Mouse (Mus musculus) lung, adult 2 months (tissue): ENCODE measurements at regions not wholly inside any gene's neighbourhood (a gene's known extent, or its start where the extent isn't known, plus 50 kb on each side); places are given as distances from the start of the nearest gene placed in this dataset.

ENCODE experiments used
- DNase-seq: peaks from one replicate; pipeline ENCODE4 v3.0.0; 2022
- H3K4me1 ChIP-seq: fragments of 200-500 bp; 2 replicates; pipeline ENCODE4 v1.6.1; 2011; ENCODE audit warnings: low read length; ENCODE audit not compliant: control insufficient read depth, insufficient read depth
- H3K4me3 ChIP-seq: fragments of 200-500 bp; replicated peaks from 2 replicates; pipeline ENCODE3; 2011; ENCODE audit warnings: low read depth, mild to moderate bottlenecking, control low read depth, low read length; ENCODE audit errors: extremely low read depth
- CTCF ChIP-seq: fragments of 200-500 bp; IDR thresholded peaks from 2 replicates; pipeline ENCODE4 v1.5.1; 2011; ENCODE audit warnings: mild to moderate bottlenecking, low read length, control low read depth; ENCODE audit not compliant: insufficient read depth
- POLR2A ChIP-seq: fragments of 200-500 bp; IDR thresholded peaks from 2 replicates; pipeline ENCODE4 v1.6.1; 2011; ENCODE audit warnings: low read depth, mild to moderate bottlenecking, control low read depth, low read length, borderline replicate concordance; ENCODE audit errors: extremely low read depth
- WGBS: fragments of 180-500 bp; shearing (Covaris S2); methylation state at CpG from one replicate; pipeline ENCODE4 v1.1.7; 2018; 5-methylcytosine and 5-hydroxymethylcytosine counted together

DNA sequence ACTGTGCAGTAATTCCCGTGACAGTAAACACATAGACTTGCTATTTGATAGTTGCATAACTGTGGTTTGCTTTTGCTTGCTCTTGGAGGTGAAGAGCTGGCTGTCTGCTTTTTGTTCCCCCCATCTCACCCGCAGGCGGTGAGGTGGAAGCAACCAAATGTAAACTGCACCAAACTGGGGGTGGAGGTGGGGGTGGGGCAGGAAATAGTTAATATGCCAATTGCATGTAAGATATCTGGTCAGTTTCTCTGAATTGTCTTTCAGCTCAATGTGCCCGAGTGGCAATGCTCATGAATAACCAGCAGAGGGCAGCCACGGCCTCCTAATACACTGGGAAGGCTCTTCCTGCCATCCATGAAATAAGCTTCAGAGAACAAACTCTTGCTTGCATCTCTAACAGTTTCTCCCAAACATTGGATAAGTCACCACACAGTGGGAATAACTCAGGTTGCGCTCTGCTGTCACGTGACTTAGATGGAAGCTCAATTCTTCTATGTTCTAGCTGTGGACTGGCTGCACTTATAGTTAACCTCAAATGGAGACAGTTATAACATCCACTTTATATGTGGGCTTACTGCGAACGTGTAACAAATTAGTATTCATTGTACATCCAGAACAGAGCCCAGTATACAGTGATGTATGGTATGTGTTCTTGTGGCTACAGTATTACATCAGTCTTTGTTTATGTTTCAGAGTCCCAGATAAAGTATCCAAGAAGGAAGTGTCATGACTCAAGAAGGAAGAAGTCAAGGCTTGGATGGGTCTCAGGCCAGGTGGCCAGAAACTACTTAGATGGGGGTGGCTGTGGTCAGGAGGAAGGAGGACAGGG lies 62.0 kb upstream of the Egflam start:
- 22% methylated on average over 9 of the region's 9 CpGs for WGBS
- TF ChIP-seq POLR2A = no peak
- TF ChIP-seq CTCF = peak; percentile 89

DNA sequence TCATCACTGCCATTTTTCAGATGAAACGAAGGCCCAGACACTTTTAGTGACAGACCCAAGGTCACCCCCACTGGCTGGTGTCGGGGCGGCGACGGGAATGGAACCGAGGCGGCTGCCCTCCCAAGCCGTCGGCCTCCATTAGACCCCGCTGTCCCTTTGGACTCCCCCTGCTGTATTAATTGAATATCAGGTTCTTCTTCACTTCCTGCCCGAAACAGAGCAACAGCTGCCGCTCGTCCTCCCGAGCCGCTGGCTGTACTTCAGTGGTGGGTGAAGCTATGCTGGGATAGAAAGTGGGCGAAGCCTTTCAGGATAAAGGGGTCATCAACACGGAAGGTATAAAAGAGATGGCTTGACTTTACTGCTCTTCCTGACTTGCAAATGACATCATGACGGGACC lies 64.4 kb upstream of the Egflam start:
- 76% methylated on average over 18 of the region's 18 CpGs for WGBS
- Histone ChIP-seq H3K4me1 (no peaks in the 10 kb centered on the region), H3K4me3 (no peak overlapping the region)
- no peak for TF ChIP-seq POLR2A
- TF ChIP-seq CTCF = no peak
- no peak for DNase-seq

More for the DNA sequence above, 62.0 kb upstream of the Egflam start:
- Histone ChIP-seq H3K4me1 (no peaks in the 10 kb centered on the region), H3K4me3 (no peak overlapping the region)
- DNase-seq = peak; percentile 54

DNA sequence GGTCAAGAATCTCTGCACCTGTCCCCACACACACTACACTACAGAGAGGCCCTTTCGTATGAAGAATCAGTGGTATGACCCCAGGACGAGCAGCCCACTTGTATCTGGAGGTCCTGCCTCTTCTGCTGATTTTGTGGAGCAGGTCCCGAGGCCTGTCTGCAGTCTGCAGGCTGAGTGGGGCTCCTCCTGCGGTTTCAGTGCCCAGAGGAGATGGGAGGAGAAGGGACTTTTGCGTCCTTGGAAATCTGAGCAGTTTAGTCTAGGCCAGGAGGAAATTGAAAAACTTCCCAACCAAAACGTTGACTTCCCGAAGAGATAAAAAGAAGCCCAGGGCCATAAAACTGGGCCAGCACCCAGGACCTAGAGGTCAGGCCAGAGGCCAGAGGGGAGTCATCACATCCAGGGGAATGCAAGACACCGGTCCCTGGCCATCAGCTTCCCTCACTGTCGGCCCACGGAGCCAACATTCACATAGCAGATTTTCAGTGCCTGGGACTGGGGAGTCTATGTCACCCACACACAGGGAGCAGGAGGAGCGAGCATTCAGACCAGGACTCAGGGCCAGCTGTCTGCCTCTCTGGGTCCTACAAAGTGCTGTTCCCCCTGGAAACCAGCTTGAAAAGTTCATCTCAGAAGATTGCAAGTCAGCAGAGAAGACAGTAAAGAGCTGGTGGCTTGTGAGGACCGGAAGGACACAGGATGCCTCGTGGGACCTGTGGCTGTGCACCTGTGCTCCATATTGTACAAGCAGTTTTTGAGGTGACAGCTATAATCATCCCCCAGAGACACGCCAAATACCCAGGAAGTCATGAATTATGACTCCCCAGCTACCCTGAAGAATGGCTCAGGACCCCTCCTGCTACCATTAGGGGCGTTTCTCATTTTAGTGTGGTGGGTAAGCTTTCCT lies 65.5 kb upstream of the Egflam start:
- 58% methylated on average over 15 of the region's 15 CpGs for whole genome bisulfite sequencing

DNA sequence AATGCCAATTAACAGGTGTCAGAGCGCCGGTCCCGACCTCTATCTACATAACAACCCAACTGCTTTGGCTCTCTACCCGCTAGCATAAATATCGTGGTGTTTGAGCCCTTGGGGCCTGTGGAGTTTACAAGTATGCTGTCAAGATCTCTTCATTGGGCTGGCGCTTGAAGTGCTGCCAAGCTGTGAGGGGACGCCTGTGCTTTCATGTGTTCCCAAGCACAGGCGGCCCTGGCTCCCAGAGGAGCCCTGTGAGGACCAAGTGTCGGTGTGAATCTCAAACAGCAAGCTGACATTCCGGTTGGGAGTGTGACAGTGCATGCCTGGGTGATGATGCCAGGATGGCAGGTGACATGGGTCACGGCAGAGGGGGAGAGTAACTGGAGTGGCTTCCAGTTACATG lies 82.0 kb upstream of the Egflam start:
- 15% methylated on average over 11 of the region's 11 CpGs for WGBS

More for the DNA sequence above, 65.5 kb upstream of the Egflam start:
- Histone ChIP-seq H3K4me3 (no peak overlapping the region), H3K4me1 (no peaks in the 10 kb centered on the region)
- TF ChIP-seq CTCF = no peak
- TF ChIP-seq POLR2A = no peak
- DNase-seq = no peak

DNA sequence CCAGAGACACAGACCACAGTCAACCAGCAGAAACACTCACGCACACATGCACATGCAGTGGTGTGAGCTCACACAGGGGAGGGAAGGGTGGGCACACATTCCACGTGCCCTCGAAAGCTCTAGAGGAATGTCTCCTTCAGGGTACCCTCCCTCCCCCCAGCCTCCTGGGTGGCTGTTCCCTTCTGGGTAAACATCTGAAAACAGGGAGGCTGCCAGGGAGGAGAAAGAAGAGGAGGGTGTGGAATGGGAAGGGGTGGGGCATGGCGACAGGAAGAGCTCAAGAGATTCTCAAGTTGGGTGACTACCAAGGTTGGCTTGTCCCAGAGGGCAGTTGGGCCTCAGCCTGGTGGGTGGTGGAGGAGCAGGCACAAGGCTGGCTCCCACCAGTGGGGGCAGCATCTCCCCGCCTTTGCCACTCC lies 82.6 kb upstream of the Egflam start:
- no peak for TF ChIP-seq POLR2A
- 0 out of 2 replicates have a peak, but pooled peaks have one; percentile 11 for TF ChIP-seq CTCF
- WGBS = 51% methylated on average over 5 of the region's 5 CpGs
- DNase-seq = peak; percentile 36
- H3K4me1 ChIP-seq = peaks cover 2% of the 10 kb centered on the region; the same call in 1 of the 2 replicates
- no peak overlapping the region for H3K4me3 ChIP-seq

More for the DNA sequence above, 82.0 kb upstream of the Egflam start:
- peak; percentile 64 for DNase-seq
- Histone ChIP-seq H3K4me3 (no peak overlapping the region), H3K4me1 (peaks cover 2% of the 10 kb centered on the region; the same call in 1 of the 2 replicates)
- TF ChIP-seq POLR2A = no peak
- no peak for TF ChIP-seq CTCF

DNA sequence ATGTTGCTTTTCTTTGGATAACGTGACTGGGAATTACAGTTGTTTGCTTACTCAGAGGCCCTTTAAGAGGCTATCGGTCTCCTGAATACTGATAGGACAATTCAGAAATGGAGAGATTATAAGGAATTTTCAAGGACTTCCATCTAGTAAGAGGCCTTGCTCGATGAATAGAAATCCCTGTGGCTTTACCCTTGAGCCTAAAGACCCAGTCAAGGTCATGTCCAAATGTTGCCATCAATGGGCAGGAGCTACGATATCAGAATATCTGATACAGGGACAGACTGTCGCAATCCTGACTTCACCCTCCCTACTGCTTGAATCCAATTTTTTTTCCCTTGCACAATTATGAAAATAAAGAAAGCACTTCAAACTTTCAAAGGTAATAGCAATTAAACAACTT lies 85.5 kb upstream of the Egflam start:
- whole genome bisulfite sequencing = 50% methylated on average over 5 of the region's 5 CpGs
- no peak for DNase-seq
- TF ChIP-seq POLR2A (no peak), CTCF (no peak)
- H3K4me3 ChIP-seq = no peak overlapping the region
- peaks cover 2% of the 10 kb centered on the region; the same call in 1 of the 2 replicates for H3K4me1 ChIP-seq

DNA sequence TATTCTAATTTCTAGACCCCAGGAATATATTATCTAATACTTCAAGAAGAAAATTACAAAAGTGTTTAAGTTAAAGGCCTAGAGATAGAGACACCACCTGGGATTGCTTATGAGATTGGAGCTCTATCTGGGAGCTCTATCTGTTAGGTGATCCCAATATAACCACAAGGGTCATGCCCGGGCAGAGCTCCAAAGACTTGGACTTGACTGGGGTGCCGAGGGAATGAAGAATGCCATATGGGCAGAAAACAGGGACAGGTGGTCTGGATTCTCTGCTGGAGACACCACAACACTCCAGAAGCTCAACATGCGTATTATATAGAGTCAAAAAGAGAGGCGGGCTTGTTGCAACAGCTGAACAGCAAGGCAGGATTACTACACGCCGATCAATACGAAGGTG lies 92.9 kb upstream of the Egflam start:
- WGBS = 95% methylated on average over 7 of the region's 7 CpGs
- TF ChIP-seq CTCF (no peak), POLR2A (no peak)

DNA sequence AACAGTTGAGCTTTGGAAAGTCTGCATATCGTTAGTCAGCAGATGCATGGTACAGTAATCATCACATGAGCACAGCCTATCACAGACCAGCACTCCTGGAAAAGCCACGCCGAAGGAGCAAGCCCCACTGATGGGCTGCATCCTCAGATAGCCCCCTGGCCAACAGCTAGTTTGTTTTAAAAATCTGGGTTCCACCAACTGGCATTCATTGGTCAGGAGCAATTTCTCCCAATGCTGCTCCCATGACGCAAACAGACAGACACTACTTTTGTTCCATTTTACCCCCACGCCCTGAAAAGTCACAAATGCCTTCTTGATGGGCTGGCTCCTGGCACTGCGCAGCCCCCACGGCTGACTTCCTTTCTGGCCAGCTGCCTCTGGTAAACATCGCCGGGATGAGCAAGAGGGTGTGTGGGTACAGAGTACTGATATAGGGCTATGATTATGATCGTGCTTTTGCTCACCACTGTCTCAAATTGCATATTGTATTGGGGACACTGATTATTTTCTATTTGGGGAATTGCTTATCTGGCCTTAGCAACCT lies 95.0 kb upstream of the Egflam start:
- no peak for DNase-seq
- whole genome bisulfite sequencing = 57% methylated on average over 10 of the region's 10 CpGs
- TF ChIP-seq CTCF = no peak
- TF ChIP-seq POLR2A = no peak
- H3K4me1 ChIP-seq = no peaks in the 10 kb centered on the region
- no peak overlapping the region for H3K4me3 ChIP-seq

More for the DNA sequence above, 92.9 kb upstream of the Egflam start:
- DNase-seq = no peak
- H3K4me3 ChIP-seq = no peak overlapping the region
- H3K4me1 ChIP-seq = no peaks in the 10 kb centered on the region

DNA sequence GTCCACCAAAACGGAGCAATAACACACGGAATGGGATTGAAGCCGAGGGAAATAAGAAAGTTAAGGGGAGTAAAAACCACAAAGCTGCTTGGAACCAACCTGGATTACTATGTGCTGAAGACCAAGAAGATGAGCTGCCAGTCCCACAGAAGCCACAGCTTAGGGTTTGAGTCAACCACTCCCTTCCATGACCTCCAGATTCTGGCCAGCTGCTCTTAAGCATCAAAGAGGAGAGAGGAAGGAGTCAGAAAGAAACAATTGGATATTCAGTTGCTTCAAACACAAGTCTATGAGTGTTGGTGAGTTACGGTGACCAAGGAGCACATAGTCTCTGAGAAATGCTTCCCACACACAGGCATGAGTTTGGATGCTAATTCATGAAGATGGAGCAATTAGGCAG lies 99.7 kb upstream of the Egflam start:
- H3K4me1 ChIP-seq = no peaks in the 10 kb centered on the region
- 93% methylated on average over 4 of the region's 4 CpGs for WGBS
- H3K4me3 ChIP-seq = no peak overlapping the region
- DNase-seq = no peak
- TF ChIP-seq POLR2A (no peak), CTCF (no peak)
